Mouse (Mus musculus): Measurements from ENCODE around the gene Alg14.

Gene Alg14

GRCm38 (mm10) chr3:121336234-121336890, 44.8 kb downstream of the Alg14 start:
- DNase-seq (ENCODE audit: low read depth) = no peak

GRCm38 (mm10) chr3:121338687-121339086, 47.1 kb downstream of the Alg14 start:
- no peak for DNase-seq (ENCODE audit: low read depth)

GRCm38 (mm10) chr3:121340321-121340761, 48.8 kb downstream of the Alg14 start:
- DNase-seq (ENCODE audit: low read depth) = no peak

- no peak for DNase-seq (ENCODE audit: low read depth)
These were observed 51.7 kb downstream of the Alg14 start for GRCm38 (mm10) chr3:121343224-121343623.

- DNase-seq (ENCODE audit: low read depth) = no peak
These were observed 52.7 kb downstream of the Alg14 start for GRCm38 (mm10) chr3:121344056-121344945.

- no peak for DNase-seq (ENCODE audit: low read depth)
These were observed 53.5 kb downstream of the Alg14 start for GRCm38 (mm10) chr3:121344951-121345642.

- no peak for DNase-seq (ENCODE audit: low read depth)
These were observed 54.0 kb downstream of the Alg14 start for GRCm38 (mm10) chr3:121345643-121346000.

- DNase-seq (ENCODE audit: low read depth) = no peak
These were observed 55.1 kb downstream of the Alg14 start for GRCm38 (mm10) chr3:121346507-121347267.

GRCm38 (mm10) chr3:121348792-121349191, 57.2 kb downstream of the Alg14 start:
- DNase-seq (ENCODE audit: low read depth) = no peak

GRCm38 (mm10) chr3:121349334-121350169, 58.0 kb downstream of the Alg14 start:
- no peak for DNase-seq (ENCODE audit: low read depth)

- no peak for DNase-seq (ENCODE audit: low read depth)
These were observed 59.7 kb downstream of the Alg14 start for GRCm38 (mm10) chr3:121351257-121351656.

GRCm38 (mm10) chr3:121354281-121354680, 62.7 kb downstream of the Alg14 start:
- DNase-seq (ENCODE audit: low read depth) = no peak

- DNase-seq (ENCODE audit: low read depth) = no peak
These were observed 63.4 kb downstream of the Alg14 start for GRCm38 (mm10) chr3:121354861-121355470.

GRCm38 (mm10) chr3:121355569-121355968, 64.0 kb downstream of the Alg14 start:
- DNase-seq (ENCODE audit: low read depth) = no peak

- DNase-seq (ENCODE audit: low read depth) = no peak
These were observed 64.5 kb downstream of the Alg14 start for GRCm38 (mm10) chr3:121356111-121356510.

GRCm38 (mm10) chr3:121357030-121357429, 65.5 kb downstream of the Alg14 start:
- DNase-seq (ENCODE audit: low read depth) = no peak

- DNase-seq (ENCODE audit: low read depth) = no peak
These were observed 66.7 kb downstream of the Alg14 start for GRCm38 (mm10) chr3:121358285-121358684.

GRCm38 (mm10) chr3:121358850-121359249, 67.3 kb downstream of the Alg14 start:
- DNase-seq (ENCODE audit: low read depth) = no peak

- no peak for DNase-seq (ENCODE audit: low read depth)
These were observed 67.7 kb downstream of the Alg14 start for GRCm38 (mm10) chr3:121359272-121359671.

GRCm38 (mm10) chr3:121362002-121362401, 70.4 kb downstream of the Alg14 start:
- no peak for DNase-seq (ENCODE audit: low read depth)

GRCm38 (mm10) chr3:121364388-121364787, 72.8 kb downstream of the Alg14 start:
- DNase-seq (ENCODE audit: low read depth) = no peak
